Mouse (Mus musculus) bone marrow, adult 2 months (tissue): ENCODE measurements around the gene Pla2g1b.

Experiments used
- CTCF ChIP-seq: fragments of 200-500 bp; IDR thresholded peaks from 2 replicates; pipeline ENCODE4 v1.5.1; 2011; ENCODE audit warnings: low read length, control low read depth; ENCODE audit not compliant: control insufficient read depth, insufficient read depth
- POLR2A ChIP-seq: fragments of 200-500 bp; IDR thresholded peaks from 2 replicates; pipeline ENCODE4 v1.6.1; 2011; ENCODE audit warnings: low read depth, mild to moderate bottlenecking, control low read depth, low read length, borderline replicate concordance; ENCODE audit not compliant: control insufficient read depth

- TF ChIP-seq CTCF (no peak), POLR2A (no peak)
These were observed 19.0 kb upstream of the Pla2g1b start for GRCm38 (mm10) chr5:115447108-115447507.
